Mouse (Mus musculus) midbrain, embryonic 15.5 days (tissue): ENCODE measurements around the gene Usp6nl. TPM values are rescaled to one million over a fixed set of nuclear protein-coding genes. Genes with fewer than 3 reads are reported as not detected.
A peak's percentile ranks its signal among the peaks of the same experiment; 100 is the strongest.

Experiments
- ATAC-seq: fragments of 200-750 bp; cut with Nextera tagmentation; replicated peaks from 2 replicates; pipeline ENCODE4 v1.8.0; 2017; ENCODE audit warnings: moderate TSS enrichment
- H3K27ac ChIP-seq: fragments of 300-500 bp; sonication (generic); 2 replicates; pipeline ENCODE4 v1.5.1; 2015; ENCODE audit warnings: mild to moderate bottlenecking, inconsistent platforms
- H3K27me3 ChIP-seq: fragments of 300-500 bp; sonication (generic); replicated peaks from 2 replicates; pipeline ENCODE4 v1.6.1; 2015; ENCODE audit warnings: inconsistent platforms
- H3K36me3 ChIP-seq: fragments of 300-500 bp; sonication (generic); replicated peaks from 2 replicates; pipeline ENCODE4 v1.6.1; 2015; ENCODE audit warnings: inconsistent platforms
- H3K4me1 ChIP-seq: fragments of 300-500 bp; sonication (generic); 2 replicates; pipeline ENCODE4 v1.6.1; 2015; ENCODE audit warnings: inconsistent platforms
- H3K4me2 ChIP-seq: fragments of 300-500 bp; sonication (generic); 2 replicates; pipeline ENCODE4 v1.6.1; 2015; ENCODE audit warnings: inconsistent platforms, mild to moderate bottlenecking, moderate library complexity
- H3K4me3 ChIP-seq: fragments of 300-500 bp; sonication (generic); 2 replicates; pipeline ENCODE4 v1.5.1; 2015; ENCODE audit warnings: mild to moderate bottlenecking, inconsistent platforms
- H3K9ac ChIP-seq: fragments of 300-500 bp; sonication (generic); 2 replicates; pipeline ENCODE4 v1.6.1; 2015; ENCODE audit warnings: mild to moderate bottlenecking, inconsistent platforms
- H3K9me3 ChIP-seq: fragments of 300-500 bp; sonication (generic); 2 replicates; pipeline ENCODE4 v1.6.1; 2016; ENCODE audit warnings: inconsistent platforms
- WGBS: fragments of 180-500 bp; shearing (Covaris S2); methylation state at CpG from one replicate; pipeline ENCODE4 v1.1.7; 2015; ENCODE audit warnings: mixed read lengths; 5-methylcytosine and 5-hydroxymethylcytosine counted together
- polyA plus RNA-seq: library from polyadenylated mRNA; unstranded; fragments of >200 nt; fragmentation: Nextera tagmentation; extraction: Ambion mirVana; gene quantifications from 2 replicates; pipeline ENCODE4 v1.2.1, GENCODE M21; 2015

The Usp6nl gene
- polyA plus RNA-seq, 1 experiment from 2014 or later, result 6.5 TPM

- no peak overlapping the region for H3K27ac ChIP-seq
- no peaks in the 10 kb centered on the region for H3K9me3 ChIP-seq
- no peak overlapping the region for H3K4me3 ChIP-seq
- no peaks in the 10 kb centered on the region for H3K36me3 ChIP-seq
- no peak overlapping the region for H3K4me2 ChIP-seq
- H3K27me3 ChIP-seq, result no peaks in the 10 kb centered on the region
- 36% methylated on average over 9 of the region's 9 CpGs for WGBS
- H3K9ac ChIP-seq, result no peak overlapping the region
- peak; percentile 28; the same call in 1 of the 2 replicates for ATAC-seq
- H3K4me1 ChIP-seq, result 0 out of 2 replicates have a peak, but pooled peaks cover 3% of the 10 kb centered on the region
These were observed 37.2 kb downstream of the Usp6nl start for GRCm38 (mm10) chr2:6359645-6360044.

GRCm38 (mm10) chr2:6363126-6363525, 40.7 kb downstream of the Usp6nl start:
- no peaks in the 10 kb centered on the region for H3K9me3 ChIP-seq
- no peak overlapping the region for H3K27ac ChIP-seq
- no peak for ATAC-seq
- H3K4me1 ChIP-seq, result peaks cover 8% of the 10 kb centered on the region; the same call in 1 of the 2 replicates
- H3K36me3 ChIP-seq, result no peaks in the 10 kb centered on the region
- H3K4me2 ChIP-seq, result no peak overlapping the region
- 81% methylated on average over 13 of the region's 13 CpGs for WGBS
- H3K27me3 ChIP-seq, result no peaks in the 10 kb centered on the region
- no peak overlapping the region for H3K9ac ChIP-seq
- no peak overlapping the region for H3K4me3 ChIP-seq

GRCm38 (mm10) chr2:6363922-6364321, 41.5 kb downstream of the Usp6nl start:
- Histone ChIP-seq H3K4me2 (no peak overlapping the region), H3K4me3 (no peak overlapping the region), H3K36me3 (no peaks in the 10 kb centered on the region), H3K9ac (no peak overlapping the region), H3K27ac (no peak overlapping the region), H3K9me3 (no peaks in the 10 kb centered on the region), H3K4me1 (peaks cover 8% of the 10 kb centered on the region; the same call in 1 of the 2 replicates), H3K27me3 (no peaks in the 10 kb centered on the region)
- 92% methylated on average over 7 of the region's 7 CpGs for WGBS
- no peak for ATAC-seq

GRCm38 (mm10) chr2:6366521-6366928, 44.1 kb downstream of the Usp6nl start:
- H3K4me1 ChIP-seq, result peaks cover 7% of the 10 kb centered on the region; the same call in 1 of the 2 replicates
- no peak overlapping the region for H3K4me3 ChIP-seq
- 0 out of 2 replicates have a peak overlapping the region, but pooled peaks have one; percentile 25 for H3K27ac ChIP-seq
- no peak overlapping the region for H3K9ac ChIP-seq
- no peaks in the 10 kb centered on the region for H3K36me3 ChIP-seq
- no peak for ATAC-seq
- no peaks in the 10 kb centered on the region for H3K27me3 ChIP-seq
- 62% methylated on average over 9 of the region's 9 CpGs for WGBS
- no peaks in the 10 kb centered on the region for H3K9me3 ChIP-seq
- no peak overlapping the region for H3K4me2 ChIP-seq

- no peaks in the 10 kb centered on the region for H3K36me3 ChIP-seq
- H3K27me3 ChIP-seq, result no peaks in the 10 kb centered on the region
- no peak overlapping the region for H3K9ac ChIP-seq
- no peak overlapping the region for H3K4me2 ChIP-seq
- H3K4me1 ChIP-seq, result peaks cover 7% of the 10 kb centered on the region; the same call in 1 of the 2 replicates
- H3K9me3 ChIP-seq, result no peaks in the 10 kb centered on the region
- 69% methylated on average over 6 of the region's 6 CpGs for WGBS
- ATAC-seq, result no peak
- H3K27ac ChIP-seq, result no peak overlapping the region
- H3K4me3 ChIP-seq, result no peak overlapping the region
These were observed 44.5 kb downstream of the Usp6nl start for GRCm38 (mm10) chr2:6366973-6367372.

- no peaks in the 10 kb centered on the region for H3K27me3 ChIP-seq
- no peak overlapping the region for H3K4me2 ChIP-seq
- H3K36me3 ChIP-seq, result no peaks in the 10 kb centered on the region
- WGBS, result 92% methylated on average over 6 of the region's 6 CpGs
- H3K9ac ChIP-seq, result no peak overlapping the region
- no peaks in the 10 kb centered on the region for H3K9me3 ChIP-seq
- no peak overlapping the region for H3K4me3 ChIP-seq
- H3K27ac ChIP-seq, result no peak overlapping the region
- no peak for ATAC-seq
- H3K4me1 ChIP-seq, result peaks cover 7% of the 10 kb centered on the region; the same call in 1 of the 2 replicates
These were observed 45.0 kb downstream of the Usp6nl start for GRCm38 (mm10) chr2:6367497-6367896.

GRCm38 (mm10) chr2:6374216-6374615, 51.7 kb downstream of the Usp6nl start:
- WGBS, result 55% methylated on average over 14 of the region's 14 CpGs
- Histone ChIP-seq H3K4me1 (0 out of 2 replicates have a peak, but pooled peaks cover 2% of the 10 kb centered on the region), H3K4me2 (no peak overlapping the region)

GRCm38 (mm10) chr2:6376071-6376470, 53.6 kb downstream of the Usp6nl start:
- no peak overlapping the region for H3K27ac ChIP-seq
- no peak overlapping the region for H3K4me3 ChIP-seq
- no peaks in the 10 kb centered on the region for H3K9me3 ChIP-seq
- H3K4me2 ChIP-seq, result no peak overlapping the region
- no peaks in the 10 kb centered on the region for H3K36me3 ChIP-seq
- WGBS, result 80% methylated on average over 8 of the region's 8 CpGs
- no peaks in the 10 kb centered on the region for H3K27me3 ChIP-seq
- no peaks in the 10 kb centered on the region for H3K4me1 ChIP-seq
- no peak overlapping the region for H3K9ac ChIP-seq
- ATAC-seq, result no peak

More at GRCm38 (mm10) chr2:6374216-6374615, 51.7 kb downstream of the Usp6nl start:
- no peaks in the 10 kb centered on the region for H3K9me3 ChIP-seq
- no peak overlapping the region for H3K4me3 ChIP-seq
- no peak for ATAC-seq
- no peak overlapping the region for H3K27ac ChIP-seq
- H3K27me3 ChIP-seq, result no peaks in the 10 kb centered on the region
- H3K36me3 ChIP-seq, result no peaks in the 10 kb centered on the region
- no peak overlapping the region for H3K9ac ChIP-seq

- H3K4me3 ChIP-seq, result no peak overlapping the region
- 84% methylated on average over 4 of the region's 4 CpGs for WGBS
- no peak overlapping the region for H3K9ac ChIP-seq
- no peak for ATAC-seq
- no peaks in the 10 kb centered on the region for H3K27me3 ChIP-seq
- no peaks in the 10 kb centered on the region for H3K4me1 ChIP-seq
- H3K9me3 ChIP-seq, result no peaks in the 10 kb centered on the region
- no peaks in the 10 kb centered on the region for H3K36me3 ChIP-seq
- H3K4me2 ChIP-seq, result no peak overlapping the region
- no peak overlapping the region for H3K27ac ChIP-seq
These were observed 54.5 kb downstream of the Usp6nl start for GRCm38 (mm10) chr2:6376941-6377340.

- Histone ChIP-seq H3K9me3 (no peaks in the 10 kb centered on the region), H3K27me3 (no peaks in the 10 kb centered on the region), H3K4me2 (no peak overlapping the region), H3K36me3 (no peaks in the 10 kb centered on the region), H3K4me1 (no peaks in the 10 kb centered on the region), H3K27ac (no peak overlapping the region), H3K9ac (no peak overlapping the region), H3K4me3 (no peak overlapping the region)
- ATAC-seq, result no peak
- WGBS, result 79% methylated on average over 8 of the region's 8 CpGs
These were observed 56.2 kb downstream of the Usp6nl start for GRCm38 (mm10) chr2:6378590-6379205.

GRCm38 (mm10) chr2:6379731-6380212, 57.3 kb downstream of the Usp6nl start:
- Histone ChIP-seq H3K9ac (no peak overlapping the region), H3K27ac (no peak overlapping the region), H3K9me3 (no peaks in the 10 kb centered on the region), H3K4me2 (no peak overlapping the region), H3K4me1 (no peaks in the 10 kb centered on the region), H3K4me3 (no peak overlapping the region), H3K27me3 (no peaks in the 10 kb centered on the region), H3K36me3 (no peaks in the 10 kb centered on the region)
- WGBS, result 89% methylated on average over 8 of the region's 8 CpGs
- ATAC-seq, result no peak

GRCm38 (mm10) chr2:6380401-6380800, 57.9 kb downstream of the Usp6nl start:
- no peak for ATAC-seq
- Histone ChIP-seq H3K4me3 (no peak overlapping the region), H3K4me2 (no peak overlapping the region), H3K9me3 (no peaks in the 10 kb centered on the region), H3K27ac (no peak overlapping the region), H3K36me3 (no peaks in the 10 kb centered on the region), H3K9ac (no peak overlapping the region), H3K4me1 (no peaks in the 10 kb centered on the region), H3K27me3 (no peaks in the 10 kb centered on the region)
- WGBS, result 81% methylated on average over 9 of the region's 9 CpGs
